Mouse (Mus musculus): Measurements from ENCODE around the gene Tas2r123.

DNA sequence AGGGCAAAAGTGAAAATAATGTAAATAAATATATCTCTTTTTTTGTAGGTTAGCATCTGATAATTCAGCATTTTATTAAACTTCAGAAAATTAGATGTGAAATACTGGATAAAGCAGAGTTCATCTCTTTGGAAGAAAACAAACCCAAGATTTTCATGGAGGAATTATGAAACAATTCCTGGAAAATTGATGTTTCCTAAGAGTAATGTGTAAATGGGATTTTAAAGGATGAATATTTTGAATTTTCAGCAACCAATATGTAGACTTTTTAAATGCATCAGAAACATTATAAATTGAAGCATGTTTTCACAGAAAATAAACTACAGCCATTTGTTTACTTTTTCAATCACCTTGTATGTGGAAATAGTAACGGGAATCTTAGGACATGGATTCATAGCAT, at the start of gene Tas2r123:
- TF ChIP-seq CTCF (IDR thresholded peaks at IDR 0.05; ENCODE audit: low read depth): no peak
- TF ChIP-seq EP300 (optimal IDR thresholded peaks at IDR 0.05): no peak

Data from stomach, postnatal 0 days (tissue).